Mouse (Mus musculus): Measurements from ENCODE around the gene Med6. TPM values are rescaled to one million over a fixed set of nuclear protein-coding genes. Genes with fewer than 3 reads are reported as not detected.
A peak's percentile ranks its signal among the peaks of the same experiment; 100 is the strongest.

The Med6 gene
- polyA plus RNA-seq, 1 experiment = 51.8 TPM

- Histone ChIP-seq H3K4me3 (replicated peaks; ENCODE audit: control insufficient read depth, low read depth, low read length) (no peak overlapping the region), H3K27ac (ENCODE audit: control insufficient read depth, insufficient read depth, low read depth, low read length, poor library complexity) (no peak overlapping the region), H3K4me1 (ENCODE audit: control insufficient read depth, insufficient read depth, low read length) (no peaks in the 10 kb centered on the region)
- TF ChIP-seq CTCF (IDR thresholded peaks at IDR 0.05; ENCODE audit: control insufficient read depth, insufficient read depth, low read length) (no peak), POLR2A (IDR thresholded peaks at IDR 0.05; ENCODE audit: borderline replicate concordance, control insufficient read depth, low read depth, low read length) (no peak)
- 72% methylated on average over 4 of the region's 4 CpGs for WGBS
Observed at GRCm38 (mm10) chr12:81628091-81628490, 33.3 kb upstream of the Med6 start.

- H3K27ac ChIP-seq (ENCODE audit: control insufficient read depth, insufficient read depth, low read depth, low read length, poor library complexity) = no peak overlapping the region
- H3K4me3 ChIP-seq (replicated peaks; ENCODE audit: control insufficient read depth, low read depth, low read length) = no peak overlapping the region
- 80% methylated on average over 6 of the region's 6 CpGs for WGBS
- TF ChIP-seq CTCF (IDR thresholded peaks at IDR 0.05; ENCODE audit: control insufficient read depth, insufficient read depth, low read length) (no peak), POLR2A (IDR thresholded peaks at IDR 0.05; ENCODE audit: borderline replicate concordance, control insufficient read depth, low read depth, low read length) (no peak)
- H3K4me1 ChIP-seq (ENCODE audit: control insufficient read depth, insufficient read depth, low read length) = no peaks in the 10 kb centered on the region
Observed at GRCm38 (mm10) chr12:81627426-81627825, 32.6 kb upstream of the Med6 start.

GRCm38 (mm10) chr12:81626226-81626861 is 31.5 kb upstream of the Med6 start:
- 75% methylated on average over 12 of the region's 12 CpGs for WGBS
- TF ChIP-seq CTCF (IDR thresholded peaks at IDR 0.05; ENCODE audit: control insufficient read depth, insufficient read depth, low read length) (no peak), POLR2A (IDR thresholded peaks at IDR 0.05; ENCODE audit: borderline replicate concordance, control insufficient read depth, low read depth, low read length) (no peak)
- no peaks in the 10 kb centered on the region for H3K4me1 ChIP-seq (ENCODE audit: control insufficient read depth, insufficient read depth, low read length)
- H3K27ac ChIP-seq (ENCODE audit: control insufficient read depth, insufficient read depth, low read depth, low read length, poor library complexity) = no peak overlapping the region
- no peak overlapping the region for H3K4me3 ChIP-seq (replicated peaks; ENCODE audit: control insufficient read depth, low read depth, low read length)

- Histone ChIP-seq H3K27ac (ENCODE audit: control insufficient read depth, insufficient read depth, low read depth, low read length, poor library complexity) (no peak overlapping the region), H3K4me3 (replicated peaks; ENCODE audit: control insufficient read depth, low read depth, low read length) (no peak overlapping the region), H3K4me1 (ENCODE audit: control insufficient read depth, insufficient read depth, low read length) (no peaks in the 10 kb centered on the region)
- no peak for TF ChIP-seq CTCF (IDR thresholded peaks at IDR 0.05; ENCODE audit: control insufficient read depth, insufficient read depth, low read length)
- TF ChIP-seq POLR2A (IDR thresholded peaks at IDR 0.05; ENCODE audit: borderline replicate concordance, control insufficient read depth, low read depth, low read length) = no peak
- 82% methylated on average over 4 of the region's 4 CpGs for WGBS
Observed at GRCm38 (mm10) chr12:81623377-81623776, 28.6 kb upstream of the Med6 start.

GRCm38 (mm10) chr12:81619302-81619701 is 24.5 kb upstream of the Med6 start:
- no peak overlapping the region for H3K4me3 ChIP-seq (replicated peaks; ENCODE audit: control insufficient read depth, low read depth, low read length)
- no peak overlapping the region for H3K27ac ChIP-seq (ENCODE audit: control insufficient read depth, insufficient read depth, low read depth, low read length, poor library complexity)
- TF ChIP-seq POLR2A (IDR thresholded peaks at IDR 0.05; ENCODE audit: borderline replicate concordance, control insufficient read depth, low read depth, low read length) (no peak), CTCF (IDR thresholded peaks at IDR 0.05; ENCODE audit: control insufficient read depth, insufficient read depth, low read length) (peak; percentile 57; the same call in 1 of the 2 replicates)
- 10% methylated on average over 5 of the region's 5 CpGs for WGBS
- H3K4me1 ChIP-seq (ENCODE audit: control insufficient read depth, insufficient read depth, low read length) = no peaks in the 10 kb centered on the region

- no peaks in the 10 kb centered on the region for H3K4me1 ChIP-seq (ENCODE audit: control insufficient read depth, insufficient read depth, low read length)
- H3K4me3 ChIP-seq (replicated peaks; ENCODE audit: control insufficient read depth, low read depth, low read length) = no peak overlapping the region
- no peak for TF ChIP-seq CTCF (IDR thresholded peaks at IDR 0.05; ENCODE audit: control insufficient read depth, insufficient read depth, low read length)
- TF ChIP-seq POLR2A (IDR thresholded peaks at IDR 0.05; ENCODE audit: borderline replicate concordance, control insufficient read depth, low read depth, low read length) = no peak
- WGBS = 5% methylated on average over 7 of the region's 7 CpGs
- H3K27ac ChIP-seq (ENCODE audit: control insufficient read depth, insufficient read depth, low read depth, low read length, poor library complexity) = no peak overlapping the region
Observed at GRCm38 (mm10) chr12:81616980-81617379, 22.2 kb upstream of the Med6 start.

GRCm38 (mm10) chr12:81615807-81616206 is 21.0 kb upstream of the Med6 start:
- TF ChIP-seq POLR2A (IDR thresholded peaks at IDR 0.05; ENCODE audit: borderline replicate concordance, control insufficient read depth, low read depth, low read length) = no peak
- TF ChIP-seq CTCF (IDR thresholded peaks at IDR 0.05; ENCODE audit: control insufficient read depth, insufficient read depth, low read length) = no peak

GRCm38 (mm10) chr12:81609445-81609844 is 14.6 kb upstream of the Med6 start:
- Histone ChIP-seq H3K4me1 (ENCODE audit: control insufficient read depth, insufficient read depth, low read length) (no peaks in the 10 kb centered on the region), H3K4me3 (replicated peaks; ENCODE audit: control insufficient read depth, low read depth, low read length) (no peak overlapping the region), H3K27ac (ENCODE audit: control insufficient read depth, insufficient read depth, low read depth, low read length, poor library complexity) (no peak overlapping the region)
- TF ChIP-seq CTCF (IDR thresholded peaks at IDR 0.05; ENCODE audit: control insufficient read depth, insufficient read depth, low read length) = no peak

More at GRCm38 (mm10) chr12:81615807-81616206, 21.0 kb upstream of the Med6 start:
- H3K4me3 ChIP-seq (replicated peaks; ENCODE audit: control insufficient read depth, low read depth, low read length) = no peak overlapping the region
- H3K4me1 ChIP-seq (ENCODE audit: control insufficient read depth, insufficient read depth, low read length) = no peaks in the 10 kb centered on the region
- no peak overlapping the region for H3K27ac ChIP-seq (ENCODE audit: control insufficient read depth, insufficient read depth, low read depth, low read length, poor library complexity)
- WGBS = 84% methylated on average over 6 of the region's 6 CpGs
